Mouse (Mus musculus) ES-E14 (cell line): Measurements from ENCODE around the gene Cd82.

ENCODE experiments used
- CHD2 ChIP-seq: IDR thresholded peaks from 2 replicates; pipeline ENCODE4 v1.6.1; 2014; ENCODE audit warnings: mild to moderate bottlenecking, low read depth, low read length, inconsistent platforms
- HCFC1 ChIP-seq: IDR thresholded peaks from 2 replicates; pipeline ENCODE4 v1.6.1; 2012; ENCODE audit warnings: low read length, inconsistent platforms, borderline replicate concordance; ENCODE audit not compliant: insufficient read depth
- MAFK ChIP-seq: IDR thresholded peaks from 2 replicates; pipeline ENCODE4 v1.6.1; 2014; ENCODE audit warnings: mild to moderate bottlenecking, low read depth, low read length, inconsistent platforms; ENCODE audit not compliant: insufficient read depth
- ZC3H11A ChIP-seq: IDR thresholded peaks from 2 replicates; pipeline ENCODE4 v1.6.1; 2012; ENCODE audit warnings: low read depth, mild to moderate bottlenecking, inconsistent platforms, low read length, borderline replicate concordance
- ZNF384 ChIP-seq: IDR thresholded peaks from 2 replicates; pipeline ENCODE4 v1.6.1; 2012; ENCODE audit warnings: low read depth, low read length, inconsistent platforms

- TF ChIP-seq HCFC1 (no peak), ZC3H11A (no peak), ZNF384 (no peak), MAFK (no peak), CHD2 (no peak)
Observed at GRCm38 (mm10) chr2:93372872-93373271, 90.1 kb downstream of the Cd82 start.
